8 mouse cellular contexts compared by ENCODE assay signal in the genomic region with DNA sequence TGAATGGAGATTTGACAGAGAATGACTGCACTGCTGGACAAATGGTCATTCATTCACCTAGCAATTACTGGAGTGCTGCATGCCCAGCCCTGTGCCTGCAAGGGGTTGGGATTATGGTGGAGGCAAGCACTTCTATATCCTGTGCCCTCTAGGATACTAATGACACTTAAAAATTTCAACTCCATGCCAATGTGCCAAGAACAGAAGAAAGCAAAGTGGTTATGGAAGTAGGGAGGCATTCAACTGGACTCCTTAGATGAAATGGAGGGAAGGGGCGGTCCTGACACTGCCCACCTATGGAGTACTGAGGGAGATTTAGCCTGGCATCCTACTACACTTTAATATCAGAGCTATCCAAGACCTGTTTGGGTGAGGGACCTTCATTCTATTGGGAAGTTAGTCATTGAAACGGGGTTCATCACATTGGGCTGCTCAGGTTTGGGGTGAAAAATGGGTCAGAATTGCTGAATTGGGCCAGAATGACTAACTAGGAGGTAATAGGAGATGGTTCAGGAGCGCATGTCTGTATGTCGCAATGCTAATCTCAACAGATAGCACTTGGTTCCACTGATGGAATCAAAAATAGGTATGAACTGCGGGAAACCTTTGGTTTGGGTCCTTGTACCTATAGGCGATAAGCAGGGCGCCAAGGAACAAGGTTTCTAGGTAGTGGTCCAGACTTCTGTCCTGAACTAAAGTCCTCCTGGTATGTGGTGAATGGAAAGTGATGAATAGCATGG. TPM values are rescaled to one million over a fixed set of nuclear protein-coding genes. Genes with fewer than 3 reads are reported as not detected.
DNase-seq lines count a peak whose midpoint lies in the region; ATAC-seq lines count a peak whose summit lies in the region.

No protein-coding gene starts in this region.

- peak overlapping the region; percentile 97 for H3K4me3 ChIP-seq in heart, embryonic 12.5 days
- peak overlapping the region; percentile 93 for H3K4me3 ChIP-seq in hindbrain, embryonic 11.5 days (ENCODE audit: low read depth, low read length)
- peak overlapping the region; percentile 93 for H3K4me3 ChIP-seq in midbrain, embryonic 10.5 days

- H3K9me3 ChIP-seq in heart, embryonic 12.5 days (replicated peaks), result no peaks in the 10 kb centered on the region
- no peaks in the 10 kb centered on the region for H3K9me3 ChIP-seq in hindbrain, embryonic 11.5 days (ENCODE audit: control insufficient read depth, low read length)
- no peaks in the 10 kb centered on the region for H3K9me3 ChIP-seq in midbrain, embryonic 10.5 days (replicated peaks)

- H3K27ac ChIP-seq in heart, embryonic 12.5 days (ENCODE audit: poor library complexity, severe bottlenecking), result peak overlapping the region; percentile 84
- H3K27ac ChIP-seq in hindbrain, embryonic 11.5 days (ENCODE audit: low read depth, low read length), result peak overlapping the region; percentile 64
- peak overlapping the region; percentile 90 for H3K27ac ChIP-seq in midbrain, embryonic 10.5 days (replicated peaks)

- no peak for DNase-seq in heart, postnatal 36 days
- peak; percentile 10 for DNase-seq in Muller cell, postnatal 12 days (ENCODE audit: inconsistent ontology term)
- no peak for DNase-seq in hindbrain, embryonic 11.5 days (ENCODE audit: low spot score)
- DNase-seq in midbrain, embryonic 10.5 days (ENCODE audit: low spot score), result no peak
- DNase-seq in adrenal gland, postnatal 4 days (ENCODE audit: low spot score in 2 of 2), result no peak
- no peak for DNase-seq in cerebellum, postnatal 4 days (ENCODE audit: low spot score in 2 of 2)
- DNase-seq in testis, postnatal 10 days (ENCODE audit: low spot score), result no peak

- H3K36me3 ChIP-seq in heart, embryonic 12.5 days, result peaks cover 9% of the 10 kb centered on the region; the same call in 1 of the 2 replicates
- H3K36me3 ChIP-seq in hindbrain, embryonic 11.5 days (ENCODE audit: control insufficient read depth, insufficient read depth, low read length), result no peaks in the 10 kb centered on the region
- H3K36me3 ChIP-seq in midbrain, embryonic 10.5 days, result peaks cover 22% of the 10 kb centered on the region

- no peak for ATAC-seq in heart, embryonic 12.5 days (ENCODE audit: insufficient number of reproducible peaks, low FRiP score)
- ATAC-seq in hindbrain, embryonic 11.5 days (ENCODE audit: low FRiP score), result no peak

- H3K4me2 ChIP-seq in heart, embryonic 12.5 days, result peak overlapping the region; percentile 69
- H3K4me2 ChIP-seq in hindbrain, embryonic 11.5 days (replicated peaks; ENCODE audit: low read depth, low read length), result peak overlapping the region; percentile 45

- peak overlapping the region; percentile 82 for H3K9ac ChIP-seq in heart, embryonic 12.5 days
- peak overlapping the region; percentile 67 for H3K9ac ChIP-seq in hindbrain, embryonic 11.5 days (ENCODE audit: low read depth, low read length)

- 61% methylated on average over 7 of the region's 7 CpGs for WGBS in heart, embryonic 12.5 days
- 74% methylated on average over 7 of the region's 7 CpGs for WGBS in hindbrain, embryonic 11.5 days
- WGBS in midbrain, embryonic 10.5 days, result 70% methylated on average over 7 of the region's 7 CpGs

- intact Hi-C loops in heart, postnatal 36 days (cut with DNase I), result loop anchor here (2.0 to 10.0 kb wide), 2 partner anchors 32 to 266 kb away; partner anchors contain the start of genes Mfsd10 and Rnf4

- H3K4me1 ChIP-seq in heart, embryonic 12.5 days (replicated peaks), result peaks cover 25% of the 10 kb centered on the region
- H3K4me1 ChIP-seq in hindbrain, embryonic 11.5 days (replicated peaks; ENCODE audit: control insufficient read depth, insufficient read depth, low read length), result no peaks in the 10 kb centered on the region
- peaks cover 31% of the 10 kb centered on the region for H3K4me1 ChIP-seq in midbrain, embryonic 10.5 days

- no peaks in the 10 kb centered on the region for H3K27me3 ChIP-seq in heart, embryonic 12.5 days (replicated peaks)
- H3K27me3 ChIP-seq in hindbrain, embryonic 11.5 days (ENCODE audit: control insufficient read depth, insufficient read depth, low read length), result no peaks in the 10 kb centered on the region
- H3K27me3 ChIP-seq in midbrain, embryonic 10.5 days (ENCODE audit: low read depth, poor library complexity, severe bottlenecking), result no peaks in the 10 kb centered on the region

RNA-seq across cellular contexts. Expression of gene Fam193a, which starts 1.0 kb away (rescaled TPM):
- 7.8 and 8.5 TPM in 2 replicates for polyA plus RNA-seq in heart, embryonic 12.5 days (2016; fragmentation: Nextera tagmentation; extraction: Ambion mirVana)
- 10 to 100 TPM; 23.7 TPM for total RNA-seq in heart, postnatal 36 days (2021)
- 15.4 and 21.5 TPM in 2 replicates for polyA plus RNA-seq in hindbrain, embryonic 11.5 days (2014; fragmentation: Nextera tagmentation; extraction: Ambion mirVana)
- 12.1 and 13.9 TPM in 2 replicates for polyA plus RNA-seq in midbrain, embryonic 10.5 days (2016; fragmentation: Nextera tagmentation; extraction: Ambion mirVana)
- 10 to 100 TPM; 40.4 to 42.5 TPM for total RNA-seq in adrenal gland, postnatal 4 days (2021)

RNA-seq across cellular contexts. Expression of gene Rnf4, which starts 32.6 kb away (rescaled TPM):
- polyA plus RNA-seq in heart, embryonic 12.5 days (2016; fragmentation: Nextera tagmentation; extraction: Ambion mirVana), result 125 and 130 TPM in 2 replicates
- 10 to 100 TPM; 31.0 to 31.7 TPM for total RNA-seq in heart, postnatal 36 days (2021)
- polyA plus RNA-seq in hindbrain, embryonic 11.5 days (2014; fragmentation: Nextera tagmentation; extraction: Ambion mirVana), result 188 and 195 TPM in 2 replicates
- polyA plus RNA-seq in midbrain, embryonic 10.5 days (2016; fragmentation: Nextera tagmentation; extraction: Ambion mirVana), result 196 and 197 TPM in 2 replicates
- 100 to 1,000 TPM; 129 TPM for total RNA-seq in adrenal gland, postnatal 4 days (2021)
